Mouse (Mus musculus): Measurements from ENCODE around the gene Pkd1l1.

The Pkd1l1 gene

GRCm38 (mm10) chr11:8828836-8829526 lies 144.1 kb downstream of the Pkd1l1 start:
- no peak for DNase-seq (ENCODE audit: extremely low read depth, insufficient read length, low spot score)

GRCm38 (mm10) chr11:8826609-8827008 lies 146.5 kb downstream of the Pkd1l1 start:
- peak; percentile 67 for DNase-seq (ENCODE audit: extremely low read depth, insufficient read length, low spot score)

GRCm38 (mm10) chr11:8826046-8826445 lies 147.0 kb downstream of the Pkd1l1 start:
- no peak for DNase-seq (ENCODE audit: extremely low read depth, insufficient read length, low spot score)

GRCm38 (mm10) chr11:8825413-8825812 lies 147.7 kb downstream of the Pkd1l1 start:
- DNase-seq (ENCODE audit: extremely low read depth, insufficient read length, low spot score): no peak

- DNase-seq (ENCODE audit: extremely low read depth, insufficient read length, low spot score): peak; percentile 58
Observed at GRCm38 (mm10) chr11:8821403-8821802, 151.7 kb downstream of the Pkd1l1 start.

GRCm38 (mm10) chr11:8817376-8817775 lies 155.7 kb downstream of the Pkd1l1 start:
- DNase-seq (ENCODE audit: extremely low read depth, insufficient read length, low spot score): no peak

- DNase-seq (ENCODE audit: extremely low read depth, insufficient read length, low spot score): no peak
Observed at GRCm38 (mm10) chr11:8814097-8814790, 158.8 kb downstream of the Pkd1l1 start.

- no peak for DNase-seq (ENCODE audit: extremely low read depth, insufficient read length, low spot score)
Observed at GRCm38 (mm10) chr11:8811506-8812100, 161.5 kb downstream of the Pkd1l1 start.

GRCm38 (mm10) chr11:8809644-8810043 lies 163.4 kb downstream of the Pkd1l1 start:
- no peak for DNase-seq (ENCODE audit: extremely low read depth, insufficient read length, low spot score)

GRCm38 (mm10) chr11:8807009-8807408 lies 166.1 kb downstream of the Pkd1l1 start:
- no peak for DNase-seq (ENCODE audit: extremely low read depth, insufficient read length, low spot score)

- no peak for DNase-seq (ENCODE audit: extremely low read depth, insufficient read length, low spot score)
Observed at GRCm38 (mm10) chr11:8804178-8804577, 168.9 kb downstream of the Pkd1l1 start.

- DNase-seq (ENCODE audit: extremely low read depth, insufficient read length, low spot score): no peak
Observed at GRCm38 (mm10) chr11:8797486-8797885, 175.6 kb downstream of the Pkd1l1 start.

GRCm38 (mm10) chr11:8795031-8795430 lies 178.0 kb downstream of the Pkd1l1 start:
- DNase-seq (ENCODE audit: extremely low read depth, insufficient read length, low spot score): no peak

- DNase-seq (ENCODE audit: extremely low read depth, insufficient read length, low spot score): no peak
Observed at GRCm38 (mm10) chr11:8792146-8792545, 180.9 kb downstream of the Pkd1l1 start.

GRCm38 (mm10) chr11:8789186-8789585 lies 183.9 kb downstream of the Pkd1l1 start:
- DNase-seq (ENCODE audit: extremely low read depth, insufficient read length, low spot score): no peak

GRCm38 (mm10) chr11:8787604-8788003 lies 185.5 kb downstream of the Pkd1l1 start:
- DNase-seq (ENCODE audit: extremely low read depth, insufficient read length, low spot score): no peak

- no peak for DNase-seq (ENCODE audit: extremely low read depth, insufficient read length, low spot score)
Observed at GRCm38 (mm10) chr11:8784413-8784812, 188.7 kb downstream of the Pkd1l1 start.

GRCm38 (mm10) chr11:8782141-8782465 lies 191.0 kb downstream of the Pkd1l1 start:
- DNase-seq (ENCODE audit: extremely low read depth, insufficient read length, low spot score): no peak

GRCm38 (mm10) chr11:8781308-8782140 lies 191.5 kb downstream of the Pkd1l1 start:
- DNase-seq (ENCODE audit: extremely low read depth, insufficient read length, low spot score): no peak

GRCm38 (mm10) chr11:8779427-8779826 lies 193.6 kb downstream of the Pkd1l1 start:
- no peak for DNase-seq (ENCODE audit: extremely low read depth, insufficient read length, low spot score)
